Mouse (Mus musculus): ENCODE measurements around the gene Rnf128. TPM values are rescaled to one million over a fixed set of nuclear protein-coding genes. Genes with fewer than 3 reads are reported as not detected.
"Not testable (repeated sequence)": the region's sequence is repeated elsewhere in the genome, so short reads cannot be mapped to it uniquely, and the experiment has no call there.

The Rnf128 gene
- total RNA-seq, 2 experiments from 2014 or later, result 12.4 to 15.1 TPM

- intact Hi-C loops (cut with DNase I), result no loop called here
- no peak for TF ChIP-seq CTCF (IDR thresholded peaks at IDR 0.05)
These were observed 726 bp upstream of the Rnf128 start for GRCm38 (mm10) chrX:139562255-139562924.

DNA sequence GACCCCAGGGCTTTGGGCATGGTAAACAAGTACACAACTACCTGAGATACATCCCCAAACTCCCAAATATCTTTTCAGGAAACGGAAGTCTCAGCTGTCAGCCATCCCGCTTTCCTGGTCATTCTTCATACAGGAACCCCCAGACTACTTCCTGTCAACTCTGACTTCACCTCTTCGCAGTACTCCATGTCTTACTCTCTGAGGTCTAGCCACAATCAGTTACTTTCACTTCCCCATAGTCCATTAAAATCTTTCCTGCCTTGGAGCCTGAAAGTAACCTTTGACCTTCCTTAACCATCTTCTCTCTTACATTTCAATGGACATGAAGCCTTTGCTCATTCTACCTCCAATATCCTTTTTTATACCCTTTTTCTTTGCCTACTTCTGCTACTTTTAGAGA, 6.9 kb downstream of the Rnf128 start:
- intact Hi-C loops (cut with DNase I), result no loop called here

More at GRCm38 (mm10) chrX:139562255-139562924, 726 bp upstream of the Rnf128 start:
- no peak overlapping the region for H3K4me3 ChIP-seq
- DNase-seq (ENCODE audit: extremely low spot score in 1 of 2, low spot score in 2 of 2), result no peak
- no peak overlapping the region for H3K27ac ChIP-seq

GRCm38 (mm10) chrX:139578649-139579278, 15.6 kb downstream of the Rnf128 start:
- intact Hi-C loops (cut with DNase I), result no loop called here
- no peak for DNase-seq (ENCODE audit: extremely low spot score in 1 of 2, low spot score in 2 of 2)
- Histone ChIP-seq H3K4me3 (no peak overlapping the region), H3K27ac (no peak overlapping the region)
- TF ChIP-seq CTCF (IDR thresholded peaks at IDR 0.05), result no peak

More for the DNA sequence above, 6.9 kb downstream of the Rnf128 start:
- Histone ChIP-seq H3K4me3 (no peak overlapping the region), H3K27ac (no peak overlapping the region)
- no peak for TF ChIP-seq CTCF (IDR thresholded peaks at IDR 0.05)
- DNase-seq (ENCODE audit: extremely low spot score in 1 of 2, low spot score in 2 of 2), result no peak

- intact Hi-C loops (cut with DNase I), result no loop called here
- no peak for DNase-seq (ENCODE audit: extremely low spot score in 1 of 2, low spot score in 2 of 2)
- TF ChIP-seq CTCF (IDR thresholded peaks at IDR 0.05), result no peak
These were observed 20.5 kb downstream of the Rnf128 start for GRCm38 (mm10) chrX:139583616-139584015.

DNA sequence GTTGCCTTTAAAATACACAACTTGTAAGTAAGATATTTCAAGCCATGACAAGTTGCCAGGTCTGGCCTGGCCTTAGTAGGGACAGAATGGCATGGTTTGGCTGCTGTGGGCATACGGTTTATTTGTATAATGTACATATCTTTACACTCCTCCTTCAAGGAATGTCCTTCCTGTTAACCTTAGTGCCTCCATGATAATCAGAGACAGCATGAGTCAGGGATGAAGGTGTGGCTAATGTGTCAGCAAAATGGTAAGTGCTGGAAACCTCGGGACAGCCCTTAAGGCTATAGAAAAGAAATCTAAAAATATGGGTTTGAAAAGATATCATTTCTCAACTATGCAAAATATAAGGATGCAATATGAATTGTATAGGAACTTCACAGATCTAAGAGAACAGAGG, 23.6 kb downstream of the Rnf128 start:
- DNase-seq (ENCODE audit: extremely low spot score in 1 of 2, low spot score in 2 of 2); H3K4me3 ChIP-seq; H3K27ac ChIP-seq; intact Hi-C loops (cut with DNase I): not testable (repeated sequence)

More at GRCm38 (mm10) chrX:139583616-139584015, 20.5 kb downstream of the Rnf128 start:
- no peak overlapping the region for H3K27ac ChIP-seq
- H3K4me3 ChIP-seq, result no peak overlapping the region

GRCm38 (mm10) chrX:139596404-139596803, 33.3 kb downstream of the Rnf128 start:
- no peak overlapping the region for H3K27ac ChIP-seq
- intact Hi-C loops (cut with DNase I), result no loop called here
- no peak for TF ChIP-seq CTCF (IDR thresholded peaks at IDR 0.05)
- no peak overlapping the region for H3K4me3 ChIP-seq
- DNase-seq (ENCODE audit: extremely low spot score in 1 of 2, low spot score in 2 of 2), result no peak

DNA sequence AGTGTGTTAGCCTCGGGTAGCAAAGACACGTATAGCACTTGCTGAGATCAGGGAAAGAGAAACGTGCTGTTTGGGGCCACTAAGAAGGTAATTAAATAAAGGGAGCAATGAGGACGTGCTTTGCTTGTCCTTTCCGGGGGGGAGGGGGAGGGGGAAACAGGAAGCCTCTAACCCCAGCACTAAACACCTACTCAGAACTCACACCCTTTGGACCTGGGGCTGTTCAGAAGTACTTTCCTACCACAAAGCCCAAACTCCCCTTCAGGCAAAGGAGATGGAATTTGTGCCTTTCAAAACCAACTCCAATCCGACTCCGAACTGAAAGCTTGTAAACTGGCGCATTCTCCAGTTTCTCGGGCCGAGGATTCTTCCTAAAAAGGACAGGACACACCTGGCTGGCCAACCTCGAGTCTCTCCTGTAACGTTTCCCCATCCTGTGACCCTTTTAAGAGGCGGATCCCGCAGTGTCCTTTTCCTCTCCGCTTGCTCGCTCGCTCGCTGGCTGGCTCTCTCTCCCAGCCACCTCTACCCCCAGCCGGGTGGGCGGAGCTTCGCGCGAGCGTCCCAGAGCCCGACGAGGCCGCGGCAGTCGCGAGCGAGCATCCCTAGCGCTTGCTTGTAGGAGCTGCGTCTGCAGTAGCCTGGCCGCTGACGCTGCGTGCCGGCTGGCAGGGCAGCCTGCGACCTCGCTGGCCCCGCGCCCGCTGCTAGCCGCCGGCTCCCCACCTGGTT, 47.1 kb downstream of the Rnf128 start:
- peak overlapping the region; percentile 65 for H3K4me3 ChIP-seq
- peak; percentile 78 to 79 for DNase-seq (ENCODE audit: extremely low spot score in 1 of 2, low spot score in 2 of 2)
- intact Hi-C loops (cut with DNase I), result loop anchor here (2.0 kb wide), 1 partner anchor 75 kb away; the partner anchor contains the start of gene Tbc1d8b
- H3K27ac ChIP-seq, result peak overlapping the region; percentile 66
- no peak; the same call in 1 of the 2 replicates for TF ChIP-seq CTCF (IDR thresholded peaks at IDR 0.05)

- DNase-seq (ENCODE audit: extremely low spot score in 1 of 2, low spot score in 2 of 2), result no peak
- Histone ChIP-seq H3K27ac (peak overlapping the region; percentile 66), H3K4me3 (peak overlapping the region; percentile 65)
- intact Hi-C loops (cut with DNase I), result loop anchor here (2.0 kb wide), 1 partner anchor 74 kb away; the partner anchor contains the start of gene Tbc1d8b
- TF ChIP-seq CTCF (IDR thresholded peaks at IDR 0.05), result no peak
These were observed 47.7 kb downstream of the Rnf128 start for GRCm38 (mm10) chrX:139610765-139611300.

DNA sequence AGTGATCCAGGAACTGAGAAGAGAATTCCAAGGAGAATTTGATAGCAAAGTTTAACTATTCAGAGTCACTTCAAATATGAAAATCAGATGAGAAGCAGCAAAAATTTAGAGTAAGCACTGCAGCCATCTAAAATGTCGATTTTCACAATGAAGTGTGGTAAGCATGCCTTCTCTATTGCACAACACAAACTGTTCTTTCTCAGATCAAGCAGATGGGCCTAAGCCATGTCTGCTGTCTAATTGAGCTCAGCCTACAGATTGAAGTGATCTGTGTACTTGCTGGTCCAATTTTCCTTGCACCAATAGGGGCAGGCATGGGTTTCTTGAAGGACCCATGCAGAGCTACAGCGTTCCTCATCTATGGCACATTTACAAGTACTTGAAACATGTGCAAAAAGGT, 51.6 kb downstream of the Rnf128 start:
- no peak for DNase-seq (ENCODE audit: extremely low spot score in 1 of 2, low spot score in 2 of 2)

DNA sequence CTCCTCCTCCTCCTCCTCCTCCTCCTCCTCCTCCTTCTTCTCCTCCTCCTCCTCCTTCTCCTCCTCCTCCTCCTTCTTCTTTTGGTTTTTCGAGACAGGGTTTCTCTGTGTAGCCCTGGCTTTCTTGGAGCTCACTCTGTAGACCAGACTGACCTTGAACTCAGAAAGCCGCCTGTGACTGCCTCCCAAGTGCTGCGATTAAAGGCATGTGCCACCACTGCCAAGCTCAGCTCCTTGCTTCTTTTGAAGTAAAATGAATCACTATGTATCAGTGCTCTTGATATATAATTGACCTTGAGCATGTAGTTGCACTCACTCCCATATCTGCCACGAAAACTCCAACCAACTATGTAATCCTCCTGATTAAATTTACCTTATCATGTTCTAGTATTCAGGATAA, 59.0 kb downstream of the Rnf128 start:
- TF ChIP-seq CTCF (IDR thresholded peaks at IDR 0.05), result no peak
- intact Hi-C loops (cut with DNase I), result no loop called here

More for the DNA sequence above, 51.6 kb downstream of the Rnf128 start:
- intact Hi-C loops (cut with DNase I), result no loop called here
- TF ChIP-seq CTCF (IDR thresholded peaks at IDR 0.05), result no peak
- Histone ChIP-seq H3K27ac (no peak overlapping the region), H3K4me3 (no peak overlapping the region)

DNA sequence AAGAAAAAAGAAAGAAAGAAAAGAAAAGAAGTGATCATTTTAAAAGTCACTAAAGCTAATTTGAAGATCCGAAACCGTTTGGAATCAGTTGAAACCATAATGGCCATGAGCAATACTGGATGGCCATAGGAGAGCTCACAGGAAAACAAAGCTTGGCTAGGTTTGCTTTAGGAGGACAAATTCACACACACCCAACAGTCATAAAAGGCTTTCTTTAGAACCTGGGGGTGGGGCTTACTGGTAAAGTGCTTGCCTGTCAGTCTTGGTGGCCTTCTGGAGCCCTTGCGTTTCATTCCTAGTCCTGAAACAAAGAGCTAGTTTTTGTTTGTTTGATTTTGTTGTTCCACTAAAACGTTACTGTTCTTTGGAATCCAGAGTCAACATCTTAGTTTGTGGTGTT, 71.6 kb downstream of the Rnf128 start:
- Histone ChIP-seq H3K4me3 (no peak overlapping the region), H3K27ac (no peak overlapping the region)
- intact Hi-C loops (cut with DNase I), result no loop called here
- no peak for TF ChIP-seq CTCF (IDR thresholded peaks at IDR 0.05)
- DNase-seq (ENCODE audit: extremely low spot score in 1 of 2, low spot score in 2 of 2), result no peak

More for the DNA sequence above, 59.0 kb downstream of the Rnf128 start:
- no peak overlapping the region for H3K4me3 ChIP-seq
- no peak overlapping the region for H3K27ac ChIP-seq
- no peak for DNase-seq (ENCODE audit: extremely low spot score in 1 of 2, low spot score in 2 of 2)

DNA sequence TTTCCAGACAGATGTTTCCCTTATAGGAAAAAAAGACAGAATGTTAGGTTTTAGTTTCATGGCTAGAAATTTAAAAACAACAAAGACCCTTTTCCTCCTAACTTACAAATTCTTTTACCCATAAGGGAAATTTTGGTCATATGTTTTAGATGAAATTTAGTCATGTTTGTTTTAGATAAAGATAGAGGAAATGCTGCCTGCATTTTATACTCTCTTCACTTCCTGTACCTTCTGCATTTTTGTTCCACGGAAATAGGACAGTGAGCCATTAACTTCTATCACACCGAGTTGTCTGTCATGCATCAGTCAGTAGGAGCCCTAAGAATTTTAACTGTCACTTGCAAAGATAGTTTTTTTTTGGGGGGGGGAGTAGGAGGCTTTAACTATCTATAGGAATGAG, 76.6 kb downstream of the Rnf128 start:
- Histone ChIP-seq H3K27ac (no peak overlapping the region), H3K4me3 (no peak overlapping the region)
- intact Hi-C loops (cut with DNase I), result no loop called here
- no peak for TF ChIP-seq CTCF (IDR thresholded peaks at IDR 0.05)
- no peak for DNase-seq (ENCODE audit: extremely low spot score in 1 of 2, low spot score in 2 of 2)

All from left cerebral cortex, adult 2 months (tissue).